Mouse (Mus musculus): ENCODE results near the gene Capza2. TPM values are rescaled to one million over a fixed set of nuclear protein-coding genes. Genes with fewer than 3 reads are reported as not detected.

Gene Capza2
- total RNA-seq, 1 experiment from 2014 or later = 156 TPM

Other genes with a start within 250 kb of the Capza2 start
- gene Met, start 172.4 kb upstream of the Capza2 start, total RNA-seq (2021) = 5.3 and 7.4 TPM in 2 replicates
- gene St7, start 56.7 kb downstream of the Capza2 start, total RNA-seq (2021) = 29.0 and 31.5 TPM in 2 replicates